Mouse (Mus musculus): ENCODE data around the gene Mmel1. TPM values are rescaled to one million over a fixed set of nuclear protein-coding genes. Genes with fewer than 3 reads are reported as not detected.

The Mmel1 gene
- total RNA-seq, 1 experiment from 2014 or later = not detected

GRCm38 (mm10) chr4:154863436-154863935 is 5.9 kb upstream of the Mmel1 start:
- no peak for ATAC-seq (replicated peaks; ENCODE audit: low read depth, poor library complexity, severe bottlenecking)

DNA sequence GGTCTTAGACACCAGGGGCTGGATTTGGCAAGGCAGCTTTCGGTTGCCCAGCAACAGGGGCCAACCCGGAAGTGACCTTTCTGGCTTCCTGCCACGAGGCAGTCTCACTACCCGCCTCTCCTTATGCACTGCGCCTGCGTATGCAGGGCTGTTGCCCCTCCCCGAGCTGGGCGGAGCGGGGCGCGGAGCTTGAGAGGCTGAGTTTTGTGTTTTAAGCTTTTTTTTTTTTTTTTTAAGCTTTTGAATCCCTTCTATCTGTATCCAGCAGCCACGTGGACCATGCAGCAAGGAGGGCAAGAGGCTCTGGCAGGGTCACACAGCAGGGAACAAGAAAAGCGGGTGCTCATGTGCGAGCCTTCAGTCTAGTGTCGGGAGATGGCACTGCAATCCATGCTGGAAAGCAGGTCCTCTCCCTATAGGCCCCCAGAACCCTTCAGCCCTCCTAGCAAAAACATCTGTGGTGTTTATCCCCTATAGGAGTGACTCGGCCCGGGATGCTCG is 5.1 kb upstream of the Mmel1 start:
- ATAC-seq (replicated peaks; ENCODE audit: low read depth, poor library complexity, severe bottlenecking) = peak; percentile 91

DNA sequence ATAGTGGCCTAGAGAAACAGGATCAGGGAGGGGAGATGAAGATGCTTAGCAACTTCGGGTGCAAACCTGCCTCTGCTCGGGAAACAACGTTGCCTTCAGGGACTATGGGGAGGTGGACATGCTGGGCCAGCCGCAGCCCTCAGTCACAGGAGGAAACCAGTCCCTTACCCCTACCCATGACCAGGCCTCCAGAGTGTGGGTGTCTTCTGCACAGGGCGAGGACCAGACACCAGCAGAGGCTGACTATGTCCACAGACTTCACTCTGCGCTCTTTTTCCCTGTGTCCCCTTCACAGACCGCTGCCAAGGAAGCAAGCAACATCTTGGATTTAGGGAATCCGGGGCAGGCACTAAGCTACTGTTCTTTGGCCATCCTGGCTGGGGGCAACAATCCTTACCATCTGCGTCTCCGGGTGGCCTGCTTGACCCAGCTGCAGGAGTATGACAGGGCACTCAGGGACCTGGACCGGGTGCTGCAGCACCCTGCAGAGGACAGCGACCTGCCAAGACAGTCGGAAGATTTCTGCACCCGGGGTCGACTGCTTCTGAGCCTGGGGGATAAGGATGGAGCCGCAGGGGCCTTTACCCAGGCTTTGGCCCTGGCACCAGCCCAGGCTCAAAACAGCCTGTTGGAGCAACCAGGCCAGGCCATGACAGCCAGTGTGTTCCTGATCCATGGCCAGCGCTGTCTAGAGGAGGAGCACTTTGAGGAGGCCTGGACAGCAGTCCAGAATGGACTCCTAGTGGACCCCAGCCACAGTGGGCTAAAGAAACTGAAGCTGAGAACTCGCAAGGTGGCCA is 4.2 kb upstream of the Mmel1 start:
- no peak for ATAC-seq (replicated peaks; ENCODE audit: low read depth, poor library complexity, severe bottlenecking)

DNA sequence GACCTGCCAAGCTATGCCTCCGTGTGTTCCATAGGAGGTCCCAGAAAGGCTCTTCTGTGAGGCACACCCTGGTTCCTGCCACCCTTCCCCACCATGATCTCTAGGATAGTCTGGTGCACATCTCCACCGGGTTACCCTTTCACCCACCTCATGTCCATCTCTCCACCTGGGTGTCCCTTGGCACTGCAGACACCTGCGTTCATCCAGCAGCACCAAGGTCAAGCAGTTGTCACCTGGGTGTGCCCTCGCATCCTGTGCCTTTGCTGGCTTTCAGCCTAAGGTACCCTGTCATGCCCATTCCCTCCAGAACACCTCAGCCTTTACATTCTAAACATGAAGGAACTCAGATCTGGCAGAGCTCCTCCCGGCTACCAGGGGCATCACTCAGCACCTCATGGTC is 3.0 kb upstream of the Mmel1 start:
- ATAC-seq (replicated peaks; ENCODE audit: low read depth, poor library complexity, severe bottlenecking) = no peak

DNA sequence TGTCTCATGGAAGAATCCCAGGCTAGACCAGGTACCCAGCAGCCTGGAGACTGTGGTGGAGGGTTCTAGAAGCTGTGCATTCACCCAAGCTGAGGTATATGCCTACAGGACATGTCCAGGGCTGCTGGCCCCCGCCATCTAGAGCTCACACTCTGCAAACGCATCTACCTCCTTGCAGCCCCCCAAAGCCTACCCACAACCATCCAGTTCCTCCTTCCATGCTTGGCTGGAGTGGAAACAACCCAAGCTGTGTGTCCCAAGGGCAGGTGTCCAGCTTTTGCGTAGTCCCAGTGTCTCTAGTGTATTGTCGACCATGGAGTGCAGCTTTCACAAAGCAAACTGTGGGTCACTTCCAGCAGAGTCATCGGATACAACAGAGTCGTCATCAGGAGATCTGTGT is 2.1 kb upstream of the Mmel1 start:
- no peak for ATAC-seq (replicated peaks; ENCODE audit: low read depth, poor library complexity, severe bottlenecking)

DNA sequence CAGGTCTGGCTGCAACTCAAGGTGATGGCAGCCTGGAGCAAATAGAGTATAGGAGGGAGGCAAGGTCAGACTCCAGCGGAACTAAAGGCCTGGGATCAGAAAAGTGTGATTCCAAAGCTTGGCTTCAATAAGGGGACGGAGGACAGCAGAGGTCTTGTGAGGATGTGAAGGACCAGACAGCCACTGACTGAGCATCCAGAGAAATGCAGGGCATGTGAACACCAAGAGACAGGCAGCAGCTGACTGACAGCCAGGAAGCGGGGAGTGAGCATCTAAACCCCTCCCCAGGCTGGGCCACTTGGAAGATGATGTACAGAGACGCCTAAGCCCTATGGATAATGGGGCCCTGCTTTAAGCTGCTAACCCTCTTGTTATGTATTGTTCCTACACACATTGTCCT is 1.3 kb downstream of the Mmel1 start:
- no peak for ATAC-seq (replicated peaks; ENCODE audit: low read depth, poor library complexity, severe bottlenecking)

GRCm38 (mm10) chr4:154871757-154872251 is 2.4 kb downstream of the Mmel1 start:
- no peak; the same call in 1 of the 2 replicates for ATAC-seq (replicated peaks; ENCODE audit: low read depth, poor library complexity, severe bottlenecking)

DNA sequence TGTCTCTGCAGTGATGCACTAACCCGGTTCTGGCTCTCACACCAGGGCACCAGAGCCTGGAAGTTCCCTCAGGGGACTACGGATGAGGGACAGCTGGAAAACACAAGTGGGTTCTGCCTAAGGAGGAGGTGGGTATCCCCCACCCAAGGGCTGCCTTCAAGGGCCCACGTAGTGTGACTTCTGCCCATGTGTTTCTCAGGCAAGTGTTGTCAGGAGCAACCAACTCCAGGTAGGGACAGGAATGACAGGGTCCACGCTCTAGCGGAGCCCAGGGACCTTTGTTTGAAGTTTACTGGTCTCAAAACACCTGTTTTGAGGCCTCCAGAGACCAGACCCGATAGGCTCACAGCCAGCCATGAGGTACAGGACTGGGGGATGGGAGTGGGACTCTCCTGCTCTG is 3.8 kb downstream of the Mmel1 start:
- ATAC-seq (replicated peaks; ENCODE audit: low read depth, poor library complexity, severe bottlenecking) = no peak

DNA sequence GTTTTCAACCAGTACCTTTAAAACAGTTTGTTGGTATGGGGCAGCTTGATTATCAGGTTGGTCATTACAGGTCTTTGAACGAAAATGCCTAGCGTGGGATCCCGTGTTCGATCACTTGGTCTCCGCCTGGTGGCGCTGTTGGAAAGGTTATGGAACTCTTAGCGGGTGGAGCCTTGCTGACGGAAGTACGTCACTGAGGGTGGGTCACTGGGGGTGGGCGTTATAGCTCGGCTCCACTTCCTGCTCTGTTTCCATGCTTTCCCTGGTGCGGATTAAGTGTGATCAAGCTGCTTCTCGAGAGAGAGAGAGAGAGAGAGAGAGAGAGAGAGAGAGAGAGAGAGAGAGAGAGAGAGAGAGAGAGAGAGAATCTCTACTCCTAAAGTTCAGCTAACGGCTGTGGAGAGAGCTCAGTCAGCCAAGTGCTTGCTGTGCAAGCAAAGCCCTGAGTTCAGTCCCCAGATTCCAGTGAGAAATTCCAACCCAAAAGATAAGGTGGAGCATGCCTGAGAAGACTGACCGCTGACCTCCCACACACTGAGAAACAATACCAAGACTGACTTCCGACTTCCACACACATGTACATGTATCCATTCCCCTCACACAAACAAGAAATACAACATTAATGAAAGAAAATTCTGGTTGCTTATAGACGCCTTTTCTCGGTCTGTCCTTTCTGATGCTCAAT is 8.6 kb downstream of the Mmel1 start:
- ATAC-seq (replicated peaks; ENCODE audit: low read depth, poor library complexity, severe bottlenecking) = peak; percentile 95

GRCm38 (mm10) chr4:154880730-154881129 is 11.3 kb downstream of the Mmel1 start:
- ATAC-seq (replicated peaks; ENCODE audit: low read depth, poor library complexity, severe bottlenecking) = peak; percentile 71

- no peak for ATAC-seq (replicated peaks; ENCODE audit: low read depth, poor library complexity, severe bottlenecking)
Observed at GRCm38 (mm10) chr4:154882014-154882659, 12.8 kb downstream of the Mmel1 start.

DNA sequence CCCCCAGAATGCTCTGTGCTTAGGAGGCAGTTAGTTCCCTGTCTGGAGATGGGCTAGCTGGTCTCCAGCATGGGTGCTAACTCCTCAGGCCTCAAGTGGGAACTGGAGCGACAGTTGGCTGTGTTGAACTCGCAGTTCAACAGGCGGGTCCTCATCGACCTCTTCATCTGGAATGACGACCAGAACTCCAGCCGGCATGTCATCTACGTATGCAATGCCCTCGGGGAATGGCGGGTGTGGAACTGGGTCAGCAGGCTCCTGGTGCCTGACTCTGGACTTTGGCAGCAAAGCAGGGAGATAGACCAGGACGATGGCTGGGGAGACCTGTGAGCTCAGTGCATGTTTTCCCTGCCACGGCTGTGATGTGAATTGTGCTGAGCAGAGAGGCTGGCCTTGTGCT is 16.0 kb downstream of the Mmel1 start:
- ATAC-seq (replicated peaks; ENCODE audit: low read depth, poor library complexity, severe bottlenecking) = no peak

GRCm38 (mm10) chr4:154886876-154887592 is 17.6 kb downstream of the Mmel1 start:
- no peak for ATAC-seq (replicated peaks; ENCODE audit: low read depth, poor library complexity, severe bottlenecking)

DNA sequence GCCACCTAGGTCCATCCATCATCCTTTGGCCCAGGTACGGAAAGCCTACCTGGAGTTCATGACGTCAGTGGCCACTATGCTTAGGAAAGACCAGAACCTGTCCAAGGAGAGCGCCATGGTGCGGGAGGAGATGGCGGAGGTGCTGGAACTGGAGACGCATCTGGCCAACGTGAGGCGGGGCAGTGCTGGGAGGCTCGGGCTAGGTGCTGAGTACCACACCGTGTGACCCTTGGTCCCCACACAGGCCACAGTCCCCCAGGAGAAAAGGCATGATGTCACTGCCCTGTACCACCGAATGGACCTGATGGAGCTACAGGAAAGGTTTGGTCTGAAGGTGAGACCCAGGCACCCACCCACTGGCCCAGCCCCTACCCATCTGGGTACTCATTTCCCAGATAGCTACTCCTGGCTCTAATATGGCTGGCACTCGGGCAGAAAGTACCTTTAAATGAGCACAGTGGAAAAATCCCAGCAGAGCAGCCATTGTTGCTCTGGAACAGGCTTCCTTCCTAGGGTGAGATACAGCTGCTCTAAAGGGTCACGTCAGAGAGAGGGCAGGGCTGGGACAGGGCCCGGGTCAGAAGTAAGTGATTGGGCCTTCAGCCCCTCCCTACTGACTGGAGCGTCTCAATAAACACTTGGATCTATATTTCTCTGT is 18.3 kb downstream of the Mmel1 start:
- no peak for ATAC-seq (replicated peaks; ENCODE audit: low read depth, poor library complexity, severe bottlenecking)

DNA sequence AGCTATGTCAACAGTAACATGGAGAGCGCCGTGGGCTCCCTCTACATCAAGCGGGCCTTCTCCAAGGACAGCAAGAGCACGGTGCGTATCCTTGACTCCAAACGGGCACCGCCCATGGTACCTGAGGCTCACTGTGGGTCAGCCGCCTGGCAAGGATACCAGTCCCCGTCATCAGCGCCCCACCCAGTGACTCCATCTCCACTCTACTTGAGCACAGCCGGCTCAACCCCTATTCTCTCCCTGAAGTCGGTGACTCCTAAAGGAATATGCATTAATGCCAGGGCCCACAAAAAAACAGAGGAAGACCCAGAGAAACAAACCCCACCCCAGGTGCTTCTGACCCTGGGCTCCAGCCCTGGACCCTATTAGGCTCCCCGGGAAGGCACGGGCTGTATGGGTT is 21.5 kb downstream of the Mmel1 start:
- ATAC-seq (replicated peaks; ENCODE audit: low read depth, poor library complexity, severe bottlenecking) = no peak

DNA sequence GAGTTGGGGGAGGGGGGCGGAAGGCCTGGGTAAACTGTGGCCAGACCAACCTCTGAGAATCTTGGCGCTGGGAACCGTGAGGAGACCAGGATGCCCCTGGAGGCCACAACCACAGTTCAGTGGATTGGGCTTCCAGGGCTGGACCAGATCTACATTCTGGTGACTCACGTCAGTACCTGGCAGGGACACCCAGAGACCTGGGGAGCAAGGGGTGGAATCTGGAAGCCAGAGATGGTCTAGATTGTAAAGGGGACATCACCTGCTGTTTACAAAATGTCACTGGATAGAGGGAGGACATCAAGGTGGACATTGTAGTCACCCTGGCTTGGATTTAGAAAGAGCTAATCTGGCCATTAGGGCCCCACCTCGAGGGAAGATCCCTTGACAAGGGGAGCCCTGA is 26.2 kb downstream of the Mmel1 start:
- no peak for ATAC-seq (replicated peaks; ENCODE audit: low read depth, poor library complexity, severe bottlenecking)

DNA sequence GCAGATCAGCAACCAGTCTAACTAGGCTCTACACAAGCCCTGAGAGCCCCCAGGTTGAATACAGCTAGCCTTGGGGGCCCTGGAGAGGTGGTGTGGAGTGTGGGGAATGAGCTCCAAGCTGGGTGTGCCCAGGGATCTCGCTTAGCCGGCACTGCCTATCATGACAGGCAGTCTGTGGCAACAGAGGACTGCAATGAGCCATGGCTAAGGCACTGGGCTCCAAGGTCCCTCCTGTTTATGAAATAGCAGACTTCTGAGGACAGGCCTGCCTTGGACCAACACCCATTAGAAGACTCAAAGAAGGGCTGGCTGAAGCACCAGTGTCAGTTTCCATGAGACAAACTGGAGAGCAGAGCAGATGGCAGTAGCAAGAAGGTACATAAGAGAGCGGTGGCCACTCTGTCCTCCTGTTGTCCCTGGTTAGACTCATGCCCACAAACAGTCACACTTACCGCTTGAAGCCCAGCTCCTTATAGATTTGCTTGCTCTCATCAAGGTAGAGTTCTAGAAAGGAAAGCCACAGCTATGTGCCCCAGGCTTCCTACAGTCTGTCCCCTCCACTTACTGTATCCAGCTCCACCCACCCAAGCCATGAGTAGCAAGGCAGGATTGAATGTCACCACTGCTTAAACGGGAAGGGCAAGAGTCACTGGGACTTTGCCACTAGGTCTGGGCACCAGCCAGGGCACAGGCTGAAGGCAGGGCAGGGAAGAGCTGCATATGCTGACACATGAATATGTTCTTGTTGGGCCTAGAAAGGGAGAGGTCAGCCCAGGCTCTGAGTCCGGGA is 28.5 kb downstream of the Mmel1 start:
- no peak for ATAC-seq (replicated peaks; ENCODE audit: low read depth, poor library complexity, severe bottlenecking)

GRCm38 (mm10) chr4:154898506-154899446 is 29.4 kb downstream of the Mmel1 start, which contains the start of gene Fam213b:
Gene Fam213b (minus strand): TSS chr4:154899135.
- ATAC-seq (replicated peaks; ENCODE audit: low read depth, poor library complexity, severe bottlenecking) = peak; percentile 96
